Mouse (Mus musculus) midbrain, postnatal 0 days (tissue): Measurements from ENCODE around the gene Cds1. TPM values are rescaled to one million over a fixed set of nuclear protein-coding genes. Genes with fewer than 3 reads are reported as not detected.

Source experiments
- ATAC-seq: fragments of 200-750 bp; cut with Nextera tagmentation; 2 replicates; pipeline ENCODE4 v1.8.0; 2017; ENCODE audit warnings: moderate number of reproducible peaks, mild to moderate bottlenecking, moderate TSS enrichment, moderate library complexity; ENCODE audit not compliant: low FRiP score
- DNase-seq: peaks from one replicate; pipeline ENCODE4 v3.0.0-alpha.2; 2015; ENCODE audit warnings: low spot score
- H3K27ac ChIP-seq: fragments of 300-500 bp; sonication (generic); 2 replicates; pipeline ENCODE4 v1.5.1; 2014; ENCODE audit warnings: low read depth, mild to moderate bottlenecking, low read length, mixed read lengths
- H3K27me3 ChIP-seq: fragments of 300-500 bp; sonication (generic); 2 replicates; pipeline ENCODE4 v1.6.1; 2014; ENCODE audit warnings: low read length, control low read depth, mixed read lengths; ENCODE audit not compliant: insufficient read depth
- H3K36me3 ChIP-seq: fragments of 300-500 bp; sonication (generic); 2 replicates; pipeline ENCODE4 v1.6.1; 2014; ENCODE audit warnings: low read length, control low read depth, mixed read lengths; ENCODE audit not compliant: insufficient read depth
- H3K4me1 ChIP-seq: fragments of 300-500 bp; sonication (generic); 2 replicates; pipeline ENCODE4 v1.6.1; 2014; ENCODE audit warnings: mild to moderate bottlenecking, control low read depth, antibody characterized with exemption, low read length, mixed read lengths; ENCODE audit not compliant: insufficient read depth
- H3K4me2 ChIP-seq: fragments of 300-500 bp; sonication (generic); 2 replicates; pipeline ENCODE4 v1.6.1; 2014; ENCODE audit warnings: low read depth, mild to moderate bottlenecking, low read length, mixed read lengths; ENCODE audit not compliant: poor library complexity, severe bottlenecking
- H3K4me3 ChIP-seq: fragments of 300-500 bp; sonication (generic); 2 replicates; pipeline ENCODE4 v1.5.1; 2014; ENCODE audit warnings: low read depth, mild to moderate bottlenecking, low read length, moderate library complexity
- H3K9ac ChIP-seq: fragments of 300-500 bp; sonication (generic); replicated peaks from 2 replicates; pipeline ENCODE4 v1.6.1; 2014; ENCODE audit warnings: mild to moderate bottlenecking, low read length, moderate library complexity, mixed read lengths; ENCODE audit not compliant: poor library complexity, severe bottlenecking
- H3K9me3 ChIP-seq: fragments of 300-500 bp; sonication (generic); 2 replicates; pipeline ENCODE4 v1.6.1; 2016; ENCODE audit warnings: low read length, control low read depth
- CTCF ChIP-seq: IDR thresholded peaks from 2 replicates; pipeline ENCODE4 v1.5.1; 2016; ENCODE audit warnings: antibody characterized with exemption, mild to moderate bottlenecking
- WGBS: fragments of 180-500 bp; shearing (Covaris S2); extraction: QIAGEN DNeasy Blood & Tissue Kit; methylation state at CpG from one replicate; pipeline ENCODE4 v1.1.7; 2014; 5-methylcytosine and 5-hydroxymethylcytosine counted together
- polyA plus RNA-seq: library from polyadenylated mRNA; unstranded; fragments of >200 nt; fragmentation: Nextera tagmentation; extraction: Ambion mirVana; gene quantifications from 2 replicates; pipeline ENCODE4 v1.2.1, GENCODE M21; 2015
- total RNA-seq: library from RNA; depleted of rRNA; stranded (reverse); fragments of >200 nt; gene quantifications from 2 replicates; pipeline ENCODE4 v1.2.3, GENCODE M21; 2014

Gene Cds1
- total and polyA plus RNA-seq, 2 experiments from 2014 or later, result 9.2 to 16.2 TPM

- no peak for ATAC-seq
- TF ChIP-seq CTCF, result no peak
- Histone ChIP-seq H3K27ac (no peak overlapping the region), H3K4me1 (0 out of 2 replicates have a peak, but pooled peaks cover 2% of the 10 kb centered on the region), H3K4me2 (peak overlapping the region; percentile 19; the same call in 1 of the 2 replicates), H3K27me3 (peaks cover 33% of the 10 kb centered on the region), H3K36me3 (no peaks in the 10 kb centered on the region), H3K9ac (no peak overlapping the region), H3K4me3 (peak overlapping the region; percentile 12; the same call in 1 of the 2 replicates), H3K9me3 (no peaks in the 10 kb centered on the region)
- DNase-seq, result no peak
- 74% methylated on average over 5 of the region's 5 CpGs for WGBS
Observed at GRCm38 (mm10) chr5:101767086-101767485, 2.2 kb downstream of the Cds1 start.

DNA sequence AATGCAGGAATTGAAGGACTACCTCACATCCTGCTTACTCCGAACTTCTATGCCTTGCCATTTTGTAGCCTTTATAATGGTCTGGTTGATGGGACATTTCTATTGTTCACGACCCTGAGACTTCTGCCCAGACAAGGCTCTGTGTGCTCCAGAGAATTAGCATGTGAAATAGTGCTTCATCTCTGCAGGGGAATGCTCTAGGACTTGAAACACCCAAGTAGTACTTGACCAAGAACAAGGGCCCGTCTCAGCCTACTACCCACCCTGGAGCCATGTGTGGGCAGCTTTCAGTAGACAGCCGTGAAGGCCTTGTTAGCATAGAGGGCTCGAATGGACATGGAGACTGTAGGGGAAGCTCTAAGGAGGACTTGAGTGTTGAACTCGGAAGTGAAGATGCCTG lies 2.6 kb downstream of the Cds1 start:
- DNase-seq (no peak), ATAC-seq (no peak)
- Histone ChIP-seq H3K4me1 (0 out of 2 replicates have a peak, but pooled peaks cover 2% of the 10 kb centered on the region), H3K9me3 (no peaks in the 10 kb centered on the region), H3K4me2 (no peak overlapping the region), H3K36me3 (no peaks in the 10 kb centered on the region), H3K27me3 (peaks cover 33% of the 10 kb centered on the region), H3K9ac (no peak overlapping the region), H3K27ac (no peak overlapping the region), H3K4me3 (no peak overlapping the region)
- TF ChIP-seq CTCF, result no peak
- WGBS, result 73% methylated on average over 6 of the region's 6 CpGs

DNA sequence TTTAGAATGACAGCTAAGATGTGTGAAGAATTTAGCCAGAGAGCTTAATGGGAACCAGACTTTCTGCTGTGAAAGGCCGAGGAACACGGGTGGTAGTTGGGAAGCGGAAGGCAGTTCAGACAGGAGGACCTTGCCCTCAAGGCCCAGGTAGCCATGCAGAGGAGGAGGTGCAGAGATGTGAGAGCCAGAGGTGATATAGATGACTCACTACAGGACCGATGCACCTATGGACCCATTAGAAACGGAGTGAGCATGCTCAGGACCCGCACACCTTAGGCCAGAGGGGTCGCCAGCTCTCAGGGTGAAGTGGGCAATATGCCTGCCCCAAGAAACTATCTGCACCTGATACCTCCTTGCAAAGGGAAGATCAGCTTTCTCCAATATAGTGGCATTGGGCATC lies 3.6 kb downstream of the Cds1 start:
- 92% methylated on average over 7 of the region's 7 CpGs for WGBS

DNA sequence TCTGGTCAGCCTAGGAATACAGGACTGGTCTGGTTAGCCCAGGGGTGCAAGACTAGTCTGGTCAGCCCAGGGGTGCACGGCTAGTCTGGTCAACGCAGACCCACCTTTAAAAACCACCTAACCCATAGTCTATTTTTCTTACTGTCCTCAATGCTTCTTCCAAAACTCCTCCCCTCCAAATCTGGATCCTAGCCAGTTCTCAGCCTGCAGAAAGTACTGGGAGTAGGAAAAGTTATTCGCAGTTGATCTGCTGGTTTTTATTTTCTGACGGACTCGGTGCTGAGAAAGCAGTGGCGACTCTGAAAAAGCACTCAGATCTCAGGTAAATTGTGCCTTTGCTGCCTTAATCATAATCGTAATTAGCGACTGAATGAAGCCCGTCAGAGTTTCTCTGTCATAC lies 7.7 kb downstream of the Cds1 start:
- H3K4me2 ChIP-seq, result no peak overlapping the region
- H3K4me3 ChIP-seq, result no peak overlapping the region
- WGBS, result 81% methylated on average over 9 of the region's 9 CpGs
- H3K4me1 ChIP-seq, result no peaks in the 10 kb centered on the region
- DNase-seq (no peak), ATAC-seq (no peak)
- no peaks in the 10 kb centered on the region for H3K36me3 ChIP-seq
- H3K9me3 ChIP-seq, result no peaks in the 10 kb centered on the region
- no peak overlapping the region for H3K27ac ChIP-seq
- no peak for TF ChIP-seq CTCF
- H3K9ac ChIP-seq, result no peak overlapping the region
- peaks cover 10% of the 10 kb centered on the region for H3K27me3 ChIP-seq

More for the DNA sequence above, 3.6 kb downstream of the Cds1 start:
- Histone ChIP-seq H3K4me2 (no peak overlapping the region), H3K4me1 (0 out of 2 replicates have a peak, but pooled peaks cover 2% of the 10 kb centered on the region), H3K27ac (no peak overlapping the region), H3K4me3 (no peak overlapping the region), H3K36me3 (no peaks in the 10 kb centered on the region), H3K27me3 (peaks cover 27% of the 10 kb centered on the region), H3K9ac (no peak overlapping the region), H3K9me3 (no peaks in the 10 kb centered on the region)
- ATAC-seq, result no peak
- TF ChIP-seq CTCF, result no peak
- DNase-seq, result no peak

- WGBS, result 90% methylated on average over 8 of the region's 8 CpGs
- Histone ChIP-seq H3K36me3 (no peaks in the 10 kb centered on the region), H3K9ac (no peak overlapping the region), H3K4me1 (no peaks in the 10 kb centered on the region), H3K27ac (no peak overlapping the region), H3K9me3 (no peaks in the 10 kb centered on the region), H3K27me3 (no peaks in the 10 kb centered on the region), H3K4me2 (no peak overlapping the region), H3K4me3 (no peak overlapping the region)
- DNase-seq (no peak), ATAC-seq (no peak)
- TF ChIP-seq CTCF, result no peak
Observed at GRCm38 (mm10) chr5:101775262-101775661, 10.3 kb downstream of the Cds1 start.

- Histone ChIP-seq H3K4me2 (no peak overlapping the region), H3K9ac (no peak overlapping the region), H3K27me3 (no peaks in the 10 kb centered on the region), H3K36me3 (no peaks in the 10 kb centered on the region), H3K27ac (no peak overlapping the region), H3K4me1 (no peaks in the 10 kb centered on the region), H3K9me3 (no peaks in the 10 kb centered on the region), H3K4me3 (no peak overlapping the region)
- DNase-seq, result no peak
- WGBS, result 84% methylated on average over 8 of the region's 8 CpGs
- no peak for ATAC-seq
- no peak for TF ChIP-seq CTCF
Observed at GRCm38 (mm10) chr5:101776528-101776927, 11.6 kb downstream of the Cds1 start.
